Mouse (Mus musculus) embryonic fibroblast, embryonic 13.5 days (primary cell): ENCODE data around the gene Nsun4. TPM values are rescaled to one million over a fixed set of nuclear protein-coding genes. Genes with fewer than 3 reads are reported as not detected.

ENCODE experiments used
- H3K27ac ChIP-seq: 2 replicates; pipeline ENCODE4 v1.5.1; 2012; ENCODE audit warnings: low read length, control low read depth, inconsistent platforms; ENCODE audit not compliant: insufficient read depth
- H3K4me1 ChIP-seq: 2 replicates; pipeline ENCODE4 v1.6.1; 2011; ENCODE audit warnings: low read length; ENCODE audit not compliant: control insufficient read depth, insufficient read depth
- H3K4me3 ChIP-seq: 2 replicates; pipeline ENCODE4 v1.5.1; 2011; ENCODE audit warnings: mild to moderate bottlenecking, control low read depth, low read length; ENCODE audit not compliant: insufficient read depth
- CTCF ChIP-seq: IDR thresholded peaks from 2 replicates; pipeline ENCODE4 v1.5.1; 2011; ENCODE audit warnings: mild to moderate bottlenecking, control low read depth, low read length, moderate library complexity, borderline replicate concordance; ENCODE audit not compliant: insufficient read depth
- POLR2A ChIP-seq: IDR thresholded peaks from 2 replicates; pipeline ENCODE4 v1.6.1; 2011; ENCODE audit warnings: low read depth, mild to moderate bottlenecking, control low read depth, low read length, moderate library complexity
- polyA plus RNA-seq: library from polyadenylated mRNA; stranded (reverse); fragments of >200 nt; gene quantifications from 2 replicates; pipeline ENCODE4 v1.2.4, GENCODE M21; 2011; ENCODE audit warnings: low read depth; ENCODE audit not compliant: missing spikeins, insufficient read length

Nsun4 gene
- polyA plus RNA-seq: 13.0 and 17.6 TPM in 2 replicates

DNA sequence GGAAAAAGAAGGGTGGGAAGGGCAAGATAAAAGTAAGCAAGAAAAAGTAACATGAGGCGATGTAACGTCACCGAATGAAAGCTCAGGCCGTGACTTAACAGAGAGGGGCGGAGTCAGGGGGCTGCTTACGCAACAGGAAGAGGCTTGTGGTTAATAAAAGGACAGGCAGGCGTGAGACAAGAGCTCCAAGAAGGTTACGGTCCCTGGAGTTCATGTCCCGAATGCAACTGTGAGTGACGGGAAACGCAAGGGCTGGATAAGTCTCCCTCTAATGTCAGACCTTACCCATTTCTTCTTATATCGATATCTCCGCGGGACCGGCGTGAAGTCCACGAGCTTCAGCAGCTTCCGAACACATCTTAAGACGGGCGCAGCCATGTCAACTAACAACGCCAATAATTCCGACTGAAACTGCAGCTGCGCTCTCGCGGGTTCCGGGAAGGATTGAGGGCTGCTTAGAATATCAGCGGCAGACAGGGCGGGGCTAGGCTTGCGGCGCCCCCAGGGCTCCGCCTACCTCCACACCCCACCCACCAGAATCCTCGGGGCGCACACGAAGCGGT, at the start of gene Nsun4:
Gene Nsun4 (minus strand): TSS at position 478 of the 563 bp plus-strand sequence.
- Histone ChIP-seq H3K4me1 (peaks cover 3% of the 10 kb centered on the region; the same call in 1 of the 2 replicates), H3K4me3 (peak within 1 kb of the TSS; percentile 60), H3K27ac (peak within 1 kb of the TSS; percentile 93)
- TF ChIP-seq POLR2A (peak; percentile 97), CTCF (no peak)

DNA sequence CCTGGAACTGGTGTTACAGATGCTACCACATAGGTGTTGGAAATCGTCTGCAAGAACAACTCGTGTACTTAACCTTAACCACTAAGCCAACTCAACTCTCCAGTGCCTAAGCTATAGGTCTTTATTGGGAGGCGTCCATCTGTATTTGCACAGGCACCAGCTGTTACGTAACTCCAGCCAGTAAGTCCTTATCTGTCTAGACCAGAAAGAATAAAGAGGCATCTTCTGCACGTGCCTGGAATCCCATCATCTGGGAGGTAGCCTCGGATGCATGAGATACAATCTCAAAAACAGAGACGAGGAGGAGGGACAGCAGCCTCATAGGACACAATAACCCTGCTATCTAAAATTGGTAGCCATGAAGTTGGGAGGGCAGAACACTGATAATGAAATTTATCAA, 47.3 kb upstream of the Nsun4 start:
- H3K27ac ChIP-seq: no peak overlapping the region
- no peaks in the 10 kb centered on the region for H3K4me1 ChIP-seq
- no peak for TF ChIP-seq CTCF
- no peak overlapping the region for H3K4me3 ChIP-seq

- no peak overlapping the region for H3K4me3 ChIP-seq
- TF ChIP-seq CTCF (no peak), POLR2A (no peak)
- no peak overlapping the region for H3K27ac ChIP-seq
- H3K4me1 ChIP-seq: no peaks in the 10 kb centered on the region
Measured at GRCm38 (mm10) chr4:116097211-116097610, 43.5 kb upstream of the Nsun4 start.

- no peaks in the 10 kb centered on the region for H3K4me1 ChIP-seq
- H3K4me3 ChIP-seq: no peak overlapping the region
- no peak overlapping the region for H3K27ac ChIP-seq
- no peak for TF ChIP-seq CTCF
- no peak for TF ChIP-seq POLR2A
Measured at GRCm38 (mm10) chr4:116096291-116096690, 42.6 kb upstream of the Nsun4 start.

DNA sequence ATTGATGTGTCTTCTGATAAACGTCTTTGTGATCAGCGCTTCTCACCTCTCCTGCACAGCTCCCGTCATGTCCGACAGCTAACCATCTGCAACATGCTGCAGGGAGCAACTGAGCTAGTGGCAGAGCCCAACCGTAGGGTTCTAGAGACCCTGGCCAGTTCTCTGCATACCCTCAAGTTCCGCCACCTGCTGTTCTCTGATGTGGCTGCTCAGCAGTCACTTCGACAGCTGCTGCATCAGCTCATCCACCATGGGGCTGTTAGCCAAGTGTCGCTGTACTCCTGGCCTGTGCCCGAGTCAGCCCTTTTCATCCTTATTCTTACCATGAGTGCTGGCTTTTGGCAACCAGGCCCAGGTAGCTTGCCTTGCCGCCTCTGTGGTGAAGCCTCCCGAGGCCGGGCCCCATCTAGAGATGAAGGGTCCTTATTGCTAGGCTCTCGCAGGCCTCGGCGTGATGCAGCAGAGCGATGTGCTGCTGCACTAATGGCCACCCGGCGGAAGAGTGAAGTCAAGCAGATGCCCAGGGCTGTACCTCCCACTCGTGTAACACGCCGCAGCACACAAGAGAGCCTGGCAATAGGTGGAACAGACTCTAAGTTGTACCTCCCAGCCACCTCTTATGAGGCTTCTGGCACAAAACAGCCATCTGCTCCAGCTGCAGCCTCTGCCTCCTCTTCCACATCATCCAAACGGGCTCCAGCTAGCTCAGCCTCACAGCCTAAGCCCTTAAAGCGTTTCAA, 35.0 kb upstream of the Nsun4 start:
- Histone ChIP-seq H3K27ac (no peak overlapping the region), H3K4me1 (no peaks in the 10 kb centered on the region), H3K4me3 (no peak overlapping the region)
- TF ChIP-seq CTCF (no peak), POLR2A (no peak)

GRCm38 (mm10) chr4:116077240-116078095, 23.8 kb upstream of the Nsun4 start:
- Histone ChIP-seq H3K4me3 (peak overlapping the region; percentile 80), H3K4me1 (peaks cover 2% of the 10 kb centered on the region), H3K27ac (peak overlapping the region; percentile 66)
- no peak for TF ChIP-seq POLR2A
- no peak for TF ChIP-seq CTCF

DNA sequence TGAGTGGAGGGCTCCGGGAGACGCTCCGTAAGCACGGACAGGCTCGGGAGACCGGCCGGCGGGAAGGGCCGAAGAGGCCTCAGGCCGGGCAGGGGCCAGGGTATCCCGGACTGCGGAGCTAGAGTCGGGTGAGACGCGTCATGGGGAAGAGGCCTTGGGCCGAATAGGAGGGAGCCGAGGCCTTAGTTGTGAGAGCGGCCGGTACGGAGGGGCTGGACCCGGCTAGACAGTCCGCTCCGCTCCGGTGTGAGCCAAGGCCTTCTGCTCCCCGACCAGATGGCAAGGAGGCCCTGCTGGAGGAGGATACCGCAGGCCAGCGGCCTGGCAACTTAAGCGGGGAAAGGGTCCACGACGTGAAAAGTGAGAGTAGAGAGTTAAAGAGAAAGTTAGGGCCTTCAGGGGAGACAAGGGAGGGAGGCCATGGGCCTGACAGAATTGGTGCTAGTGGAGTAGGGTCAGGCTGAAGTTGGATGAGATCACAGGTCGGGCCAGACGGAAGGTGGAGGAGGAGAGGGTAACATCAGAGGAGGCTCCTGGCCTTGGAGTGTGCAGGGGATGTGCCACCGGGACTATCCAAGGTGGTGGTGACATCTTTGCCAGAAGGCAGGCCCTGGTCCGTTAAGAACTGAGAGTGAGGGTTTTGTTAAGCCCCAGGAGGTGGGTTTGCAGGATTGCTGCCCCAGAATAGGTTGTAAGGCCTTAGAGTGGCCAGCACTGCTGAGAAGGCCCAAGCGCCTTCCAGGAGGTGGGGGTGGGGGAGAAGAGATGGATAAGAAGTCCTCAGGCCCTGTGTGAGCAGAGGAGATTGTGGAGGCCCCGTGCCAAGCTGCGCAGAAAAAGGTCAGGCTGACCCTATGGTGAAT, 22.9 kb upstream of the Nsun4 start:
- peaks cover 2% of the 10 kb centered on the region for H3K4me1 ChIP-seq
- TF ChIP-seq CTCF: no peak
- TF ChIP-seq POLR2A: no peak
- H3K4me3 ChIP-seq: peak overlapping the region; percentile 80
- peak overlapping the region; percentile 66 for H3K27ac ChIP-seq

DNA sequence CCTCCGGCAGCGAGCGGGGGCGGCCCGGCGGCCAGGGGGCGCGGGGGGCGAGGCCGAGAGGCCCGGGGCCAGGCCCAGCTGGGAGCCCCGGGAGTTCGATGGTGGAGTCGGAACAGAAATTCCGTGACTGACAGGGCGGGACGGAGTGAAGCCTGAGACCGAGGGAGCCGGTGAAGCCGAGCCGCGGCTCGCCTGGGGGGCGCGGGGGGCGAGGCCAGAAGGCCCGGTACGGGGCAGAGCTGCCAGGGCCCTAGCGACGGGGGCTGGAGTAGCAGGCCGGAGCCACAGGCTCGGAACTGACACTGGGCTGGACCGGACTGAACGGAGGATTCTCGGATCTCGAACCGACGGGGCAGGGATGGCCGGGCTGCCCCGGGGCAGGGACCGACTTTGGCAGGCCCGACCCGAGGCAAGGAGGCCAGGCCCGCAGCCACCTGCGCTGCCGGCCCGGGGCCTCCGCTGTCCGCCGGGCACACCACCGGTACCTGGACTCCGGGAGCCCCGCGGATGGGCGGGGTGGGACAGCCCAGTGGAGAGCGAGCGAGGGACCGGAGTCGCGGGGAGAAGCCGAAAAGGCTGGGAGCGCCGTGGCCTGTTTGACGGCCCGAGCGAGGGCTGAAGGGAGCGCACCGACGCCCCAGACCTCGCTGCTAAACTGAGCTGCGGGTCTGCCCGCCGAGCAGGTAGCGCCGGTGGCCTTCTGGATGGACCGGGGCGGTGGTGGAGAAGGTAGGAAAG, 22.1 kb upstream of the Nsun4 start:
- peaks cover 2% of the 10 kb centered on the region for H3K4me1 ChIP-seq
- no peak for TF ChIP-seq CTCF
- no peak for TF ChIP-seq POLR2A

More for the DNA sequence above, 22.1 kb upstream of the Nsun4 start:
- peak overlapping the region; percentile 80 for H3K4me3 ChIP-seq
- peak overlapping the region; percentile 66 for H3K27ac ChIP-seq
